Mouse (Mus musculus) cerebellum, adult 18-20 months (tissue): Measurements from ENCODE around the gene 4933434E20Rik.

Experiments
- DNase-seq, 2 experiments: peaks; one replicate each; pipeline ENCODE4 v3.0.0; 2021

4933434E20Rik gene

DNA sequence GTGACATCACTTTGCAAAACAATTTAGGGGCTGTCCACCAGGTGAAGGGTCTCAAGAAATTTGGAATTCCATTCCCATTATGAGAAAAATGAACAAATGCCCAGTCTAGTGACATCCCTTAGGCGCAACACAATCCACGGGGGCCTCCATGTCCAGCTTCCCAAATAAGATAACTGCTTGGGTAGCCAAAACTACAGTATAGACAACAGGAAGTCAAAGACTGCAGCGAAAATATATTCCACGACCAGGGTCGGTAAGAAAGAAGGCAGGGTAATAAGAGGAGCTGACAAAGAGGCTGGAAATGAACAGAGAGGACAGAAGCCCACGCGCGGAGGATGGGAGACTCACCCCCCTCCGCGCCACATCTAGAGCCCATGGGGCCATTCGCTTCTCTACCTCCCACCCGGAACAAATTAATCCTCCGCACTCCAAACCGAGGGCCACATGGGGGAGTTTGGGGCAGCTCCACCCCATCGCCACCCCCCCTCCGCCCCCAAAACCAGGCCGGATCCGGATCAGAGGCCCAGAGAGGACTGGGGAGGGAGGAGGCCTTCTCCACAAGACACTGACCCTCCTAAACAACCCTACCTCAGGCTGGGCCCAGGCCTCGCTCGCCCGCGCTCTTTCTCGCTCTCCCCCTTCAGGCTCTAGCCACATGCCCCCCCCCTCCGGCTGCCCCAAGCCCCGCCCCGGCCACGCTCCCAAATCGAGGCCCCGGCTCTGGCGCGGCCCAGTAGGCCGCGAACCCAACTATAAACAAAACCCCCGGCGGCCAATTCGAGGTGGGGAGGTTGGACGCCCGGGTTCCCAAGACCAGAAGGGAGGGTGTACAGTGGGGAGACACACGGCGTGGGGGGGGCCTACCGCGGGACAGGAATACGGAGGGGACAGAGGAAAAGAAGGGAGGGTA is at the start of gene 4933434E20Rik:
4933434E20Rik (plus strand) TSS at position 196 of the 910 bp plus-strand sequence.
- peak in 1 of 2 experiments; percentile 72 for DNase-seq

DNA sequence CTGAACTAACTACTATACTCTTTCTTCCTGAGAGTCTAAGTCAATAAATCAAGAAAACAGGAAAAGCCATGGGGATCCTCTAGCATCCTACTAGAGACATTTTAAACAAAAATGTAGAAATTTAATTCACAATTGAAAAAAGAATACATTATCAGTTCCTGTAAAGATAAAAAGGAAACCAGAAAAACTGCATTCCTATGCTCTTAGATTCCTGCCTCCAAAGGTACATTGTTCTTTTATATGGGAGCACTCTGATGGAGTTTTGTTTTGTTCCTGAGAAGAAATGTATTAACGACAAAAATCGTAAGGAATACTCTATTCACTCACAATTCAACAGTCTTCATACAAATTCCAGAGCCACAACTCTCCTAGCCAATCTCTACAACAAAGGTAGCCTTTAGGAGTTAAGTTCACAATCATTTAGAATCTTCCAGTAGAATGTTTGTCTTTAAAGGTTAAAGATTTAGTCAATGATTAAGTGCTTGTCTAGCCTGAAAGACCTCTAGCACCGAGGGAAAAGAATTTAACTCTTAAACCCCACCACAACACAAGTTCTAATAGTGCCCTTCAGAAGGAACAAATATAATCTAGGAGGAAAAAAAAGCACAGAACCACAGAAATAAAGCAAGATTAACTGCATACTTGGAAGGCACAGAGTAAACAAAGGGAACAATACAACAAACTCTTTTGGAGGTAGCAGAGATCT is 47.2 kb upstream of the 4933434E20Rik start:
- DNase-seq: no peak

DNA sequence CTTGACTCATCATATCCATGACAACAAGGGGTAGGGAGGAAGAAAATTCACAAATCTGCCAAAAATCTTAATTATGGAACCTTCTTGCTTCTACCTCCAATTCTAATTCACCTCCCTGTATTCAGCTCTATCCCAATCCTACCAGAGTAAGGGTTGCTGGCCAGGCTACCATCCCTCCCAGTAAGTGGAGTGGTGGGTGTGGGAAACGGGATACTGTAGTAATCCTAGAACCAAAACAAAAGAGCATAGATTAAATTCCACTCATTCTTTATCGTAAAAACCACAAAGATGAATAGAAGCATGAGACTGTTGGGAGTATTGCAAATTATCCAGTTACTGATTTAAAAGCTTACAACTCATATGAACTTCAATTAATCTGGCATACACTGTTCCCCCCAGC is 41.1 kb upstream of the 4933434E20Rik start:
- no peak for DNase-seq

DNA sequence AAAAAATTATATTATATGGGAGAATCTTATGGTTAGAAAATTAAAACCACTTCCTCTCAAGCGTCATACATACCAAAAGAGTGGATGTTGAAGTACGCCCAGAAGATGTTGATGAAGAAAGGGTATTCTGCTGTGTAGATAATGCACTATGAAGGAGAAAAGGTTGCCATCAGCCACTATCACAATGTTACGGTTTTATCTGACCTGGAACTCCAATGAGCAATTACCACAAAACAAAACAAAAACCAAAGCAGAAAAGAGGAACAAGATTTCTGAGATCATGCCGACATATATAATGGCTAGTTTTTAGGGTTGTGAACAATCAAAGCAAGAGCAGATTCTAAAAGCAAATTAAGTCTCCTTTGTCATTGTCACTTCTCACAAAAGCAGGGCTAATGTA is 34.8 kb upstream of the 4933434E20Rik start:
- no peak for DNase-seq

DNA sequence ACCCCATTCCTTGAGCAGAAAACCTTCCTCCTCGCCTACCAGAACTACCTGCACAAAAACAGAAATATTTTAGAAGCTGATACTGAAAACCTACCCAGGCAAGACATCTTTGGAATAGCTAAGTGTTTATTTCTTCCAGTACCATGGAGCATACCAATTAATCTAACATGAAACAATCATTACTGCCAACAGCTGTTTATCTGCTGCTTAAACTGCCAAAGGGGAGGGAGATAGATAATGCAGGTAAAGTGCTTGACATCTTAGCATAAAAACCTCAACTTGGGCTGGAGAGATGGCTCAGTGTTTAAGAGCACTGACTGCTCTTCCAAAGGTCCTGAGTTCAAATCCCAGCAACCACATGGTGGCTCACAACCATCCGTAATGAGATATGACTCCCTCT is 16.8 kb upstream of the 4933434E20Rik start:
- no peak for DNase-seq

DNA sequence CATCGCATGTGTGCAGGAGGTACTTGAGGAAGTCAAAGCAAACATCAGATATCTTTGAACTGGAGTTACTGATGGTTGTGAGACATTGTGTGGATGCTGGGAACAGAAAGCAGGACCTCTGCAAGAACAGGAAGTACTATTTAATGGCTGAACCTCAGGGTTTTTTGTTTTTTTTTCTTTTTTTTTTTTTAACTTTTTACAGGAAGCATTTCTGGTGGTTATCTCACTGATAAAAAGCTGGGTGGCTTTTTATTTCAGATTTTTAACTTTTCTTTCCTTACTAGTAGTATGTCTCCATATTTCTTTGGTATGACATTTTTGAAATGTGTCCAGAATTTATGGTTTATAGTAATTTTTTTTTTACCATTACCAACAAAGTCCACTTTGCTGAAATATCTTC is 15.2 kb upstream of the 4933434E20Rik start:
- DNase-seq: no peak

DNA sequence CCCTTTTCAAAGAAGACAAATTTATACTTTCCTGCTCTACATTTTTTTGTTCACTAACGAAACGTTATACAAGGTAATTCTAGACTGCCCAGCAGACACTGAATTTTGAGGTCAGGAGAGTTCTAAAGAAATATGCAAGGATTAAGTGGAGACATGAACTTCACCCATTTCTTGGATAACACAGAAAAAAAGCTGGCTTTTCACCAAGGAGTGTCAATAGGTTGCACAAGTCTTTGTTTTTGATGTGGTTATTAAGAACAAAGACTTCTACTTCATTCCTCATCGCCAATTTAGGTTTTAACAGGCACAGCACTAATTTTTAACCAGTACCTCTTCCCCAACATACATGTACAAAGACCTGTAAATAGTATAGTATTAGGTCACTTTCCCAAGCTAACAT is 1.7 kb upstream of the 4933434E20Rik start:
- no peak for DNase-seq

DNA sequence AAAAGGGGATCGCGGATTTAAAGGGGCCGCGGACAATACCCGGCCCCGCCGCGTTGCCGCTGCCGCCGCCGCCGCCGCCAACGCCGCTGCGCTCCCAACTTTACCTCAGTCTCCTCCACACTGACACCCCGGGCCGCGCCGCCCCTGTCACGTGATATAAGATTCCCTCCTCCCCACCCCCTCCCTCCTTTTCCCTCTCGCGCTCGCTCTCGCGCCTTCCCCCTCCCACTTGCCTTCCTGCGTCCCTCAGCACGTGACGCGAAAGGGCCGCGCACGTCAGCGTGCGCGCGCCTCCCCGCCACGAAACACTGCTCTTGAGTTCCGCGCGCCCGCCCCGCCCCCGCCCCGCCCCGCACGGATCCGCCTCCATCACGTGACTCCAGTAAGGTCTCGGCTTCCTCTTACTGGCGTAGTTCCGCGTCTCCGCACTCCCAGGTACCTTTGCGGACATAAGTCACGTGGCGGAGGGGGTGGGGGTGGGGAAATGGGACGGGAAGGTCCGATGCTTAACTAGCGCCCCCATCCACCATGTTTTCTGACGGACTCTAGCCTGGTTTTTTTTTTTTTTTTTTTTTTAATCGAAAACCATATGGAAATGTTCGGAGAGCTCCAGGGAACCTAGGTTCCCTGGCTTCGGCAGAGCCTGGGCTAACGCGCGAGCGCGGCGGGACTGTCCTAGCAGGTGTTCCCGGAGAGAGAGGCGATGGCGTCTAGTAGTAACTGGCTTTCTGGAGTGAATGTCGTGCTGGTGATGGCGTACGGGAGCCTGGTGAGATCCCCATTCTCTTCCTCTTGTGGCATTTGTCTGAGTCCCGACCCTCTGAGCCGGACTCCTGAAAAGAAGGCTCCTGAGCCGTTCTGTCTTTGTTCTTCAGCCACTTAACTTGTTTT is 1.2 kb downstream of the 4933434E20Rik start, which contains the start of gene Ubap2l:
Ubap2l (minus strand) TSS at position 278 of the 891 bp plus-strand sequence.
- peak; percentile 94 for DNase-seq

DNA sequence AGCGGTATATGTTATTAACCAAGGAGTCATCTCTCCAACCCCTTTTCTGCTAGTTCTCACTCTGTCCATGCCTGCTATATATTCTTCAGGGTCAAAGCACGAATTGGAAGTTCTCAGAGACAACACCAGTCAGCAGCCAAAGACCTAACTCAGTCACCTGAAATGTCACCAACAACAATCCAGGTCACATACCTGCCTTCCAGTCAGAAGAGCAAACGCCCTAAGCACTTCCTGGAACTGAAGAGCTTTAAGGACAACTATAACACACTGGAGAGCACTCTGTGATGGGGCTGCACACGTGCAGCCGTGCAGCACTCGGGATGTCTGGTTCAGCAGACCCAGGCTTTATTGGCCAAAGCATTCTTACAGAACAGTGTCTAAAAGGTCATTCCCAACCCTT is 10.1 kb downstream of the 4933434E20Rik start:
- no peak for DNase-seq

DNA sequence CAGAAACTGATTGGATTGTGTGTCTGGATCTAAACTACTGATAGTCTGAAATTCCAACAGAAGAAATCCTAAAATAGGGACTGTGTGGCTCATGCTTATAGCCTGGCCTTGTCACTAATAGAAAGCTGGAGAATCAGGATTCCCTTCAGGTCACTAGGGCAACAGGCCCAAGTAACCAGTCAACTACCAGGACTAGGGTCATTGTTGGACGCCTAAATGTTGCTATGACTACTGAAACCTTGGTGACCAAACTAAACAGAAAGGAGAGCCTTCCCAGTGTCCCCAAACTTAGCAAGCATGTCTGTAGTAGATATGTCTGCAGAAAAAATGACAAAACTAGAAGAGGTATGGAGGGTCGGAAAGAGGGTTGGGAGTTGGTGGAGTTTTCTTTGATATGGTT is 11.1 kb downstream of the 4933434E20Rik start:
- no peak for DNase-seq

DNA sequence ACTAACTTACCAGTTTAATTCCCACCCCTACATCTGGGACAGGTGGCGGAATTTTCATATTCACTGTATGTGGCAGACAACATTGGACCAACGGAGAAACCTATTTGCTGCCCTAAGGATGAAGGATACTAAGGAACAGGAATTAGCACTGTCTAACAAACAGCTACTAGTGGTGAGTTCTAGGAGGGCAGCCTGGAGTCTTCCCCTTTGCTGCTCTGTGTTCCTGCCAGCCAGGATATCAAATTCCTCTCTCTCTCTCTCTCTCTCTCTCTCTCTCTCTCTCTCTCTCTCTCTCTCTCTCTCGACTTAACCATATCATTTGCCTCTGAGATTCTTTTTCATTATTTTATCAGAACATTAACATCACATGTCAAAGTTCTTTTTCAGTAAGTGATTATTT is 12.9 kb downstream of the 4933434E20Rik start:
- no peak for DNase-seq

DNA sequence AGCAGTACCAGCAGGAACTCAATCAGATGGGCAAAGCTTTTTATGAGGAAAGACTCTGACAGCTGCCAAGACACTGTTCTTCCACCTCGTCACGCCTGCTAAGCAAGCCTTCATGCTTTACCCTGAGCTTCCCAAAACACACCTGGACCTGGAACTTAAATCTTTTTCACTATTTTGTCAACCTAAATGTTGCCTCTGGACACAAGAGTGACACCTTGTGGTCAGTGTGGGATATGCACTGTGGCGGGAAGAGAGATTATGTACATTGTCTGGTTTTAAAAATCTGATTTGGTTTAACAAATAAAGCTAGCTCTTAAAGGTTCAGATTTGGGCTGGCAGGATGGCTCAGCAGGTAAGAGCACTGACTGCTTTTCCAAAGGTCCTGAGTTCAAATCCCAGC is 14.1 kb downstream of the 4933434E20Rik start:
- DNase-seq: peak; percentile 47 to 54

DNA sequence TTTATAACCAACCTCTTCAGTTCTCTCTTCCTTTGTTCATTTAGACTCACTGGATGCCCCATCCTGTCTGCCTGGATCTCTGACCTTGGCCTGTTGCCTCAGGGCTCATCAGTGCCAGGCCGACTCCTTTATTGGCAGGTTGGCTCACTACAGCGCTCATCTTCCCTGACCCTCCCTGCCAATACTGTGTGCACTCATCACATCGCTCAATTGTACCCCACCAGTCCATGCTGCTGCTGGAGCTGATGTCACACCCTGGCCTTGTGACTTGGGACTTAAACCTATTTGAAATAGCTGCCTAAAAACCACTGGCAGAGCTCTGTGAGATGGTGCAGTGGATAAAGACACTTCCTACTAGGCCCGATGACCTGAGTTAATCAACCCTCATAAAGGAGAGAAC is 16.4 kb downstream of the 4933434E20Rik start:
- DNase-seq: no peak

DNA sequence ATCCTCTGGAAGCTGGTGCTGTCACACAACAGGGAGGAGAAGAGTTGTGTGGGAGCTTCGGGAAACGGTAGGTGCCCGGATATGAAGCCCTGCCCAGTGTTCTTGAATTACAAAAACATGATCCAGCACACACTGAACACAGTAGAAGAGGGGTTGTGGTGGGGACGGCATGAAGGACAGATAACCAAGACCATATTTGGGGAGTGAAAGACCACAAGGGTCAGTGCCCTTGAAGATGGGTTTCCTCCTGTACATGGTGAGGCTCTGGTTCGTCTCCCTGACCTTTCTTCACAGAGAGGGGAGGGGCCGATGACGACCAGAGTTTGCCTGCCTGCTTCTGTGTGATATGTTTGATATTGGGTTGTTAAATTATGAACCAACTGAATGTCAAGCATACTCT is 18.3 kb downstream of the 4933434E20Rik start:
- DNase-seq: no peak

DNA sequence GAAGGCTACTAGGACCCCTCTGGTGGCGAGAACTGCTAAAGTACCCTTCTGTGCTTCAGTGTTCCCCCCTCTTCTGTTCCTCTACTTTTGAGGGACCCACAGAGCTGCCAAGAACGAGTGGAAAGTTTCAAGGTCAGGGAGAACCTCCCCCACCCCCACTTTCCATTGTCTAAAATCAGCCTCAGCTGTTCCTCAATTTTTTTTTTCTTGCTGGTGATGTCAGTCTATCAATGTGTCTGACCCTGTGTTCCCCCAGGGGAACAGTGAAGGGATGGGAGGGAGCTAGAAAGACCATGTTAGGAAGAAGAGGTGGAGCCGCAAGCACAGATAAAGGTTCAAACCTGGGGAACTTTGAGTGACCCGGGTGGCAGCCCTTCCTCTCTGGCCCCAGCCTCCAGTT is 20.9 kb downstream of the 4933434E20Rik start, which contains the start of gene Tpm3:
Tpm3 (plus strand) TSS at position 356 of the 400 bp plus-strand sequence.
- DNase-seq: no peak

DNA sequence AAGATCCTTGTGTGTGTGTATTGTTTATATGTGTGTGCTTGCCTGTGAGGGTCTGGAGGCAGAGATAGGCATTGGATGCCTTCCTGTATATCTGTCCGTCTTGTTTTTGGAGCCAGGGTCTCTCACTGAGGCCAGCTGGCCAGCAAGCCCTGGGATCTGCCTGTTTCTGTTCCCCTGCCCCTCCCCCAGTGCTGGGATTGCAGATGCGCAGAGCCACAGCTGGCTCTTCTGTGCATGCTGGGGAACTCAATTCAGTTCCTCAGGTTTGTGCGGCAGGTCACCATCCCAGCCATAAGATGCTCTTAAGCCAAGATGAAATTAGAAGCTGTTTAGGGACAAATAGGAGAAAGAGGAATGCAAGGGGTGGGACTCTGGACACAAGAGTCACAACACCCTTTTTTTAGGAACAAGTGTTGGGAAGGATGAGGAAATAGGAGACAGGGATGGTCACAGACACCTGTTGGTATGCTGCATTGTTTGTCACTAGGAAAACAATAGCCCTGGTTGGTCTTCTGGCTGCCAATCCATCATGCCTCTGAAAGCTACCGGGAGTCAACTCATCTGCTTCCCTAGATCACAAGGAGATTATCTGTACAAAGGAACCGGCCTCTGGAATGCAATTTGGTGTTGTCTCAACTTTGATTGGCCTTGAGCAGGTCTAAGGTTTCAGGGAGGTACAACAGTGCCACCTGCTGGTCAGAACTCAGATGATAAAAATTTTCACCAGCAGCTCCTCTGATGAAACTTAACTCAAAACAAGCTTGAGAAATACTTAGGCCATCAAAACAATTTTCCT is 25.7 kb downstream of the 4933434E20Rik start:
- peak; percentile 78 to 85 for DNase-seq

DNA sequence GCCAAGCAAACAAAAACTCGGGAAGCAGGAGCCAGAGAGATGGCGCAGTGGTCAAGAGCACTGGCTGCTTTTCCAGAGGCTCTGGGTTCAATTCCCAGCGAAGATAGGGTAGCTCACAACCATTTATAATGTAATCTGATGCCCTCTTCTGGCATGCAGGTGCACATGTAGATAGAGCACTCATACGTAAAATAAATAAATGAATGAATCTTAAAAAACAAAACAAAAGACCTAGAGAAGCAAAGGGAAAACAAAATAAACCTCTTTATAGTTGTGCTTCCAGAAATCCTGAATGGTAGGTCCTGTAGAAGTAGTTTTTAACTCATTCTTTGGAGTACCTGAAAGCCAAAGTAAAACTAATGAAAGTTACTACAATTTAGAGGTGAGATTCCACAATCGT is 26.8 kb downstream of the 4933434E20Rik start:
- no peak for DNase-seq

DNA sequence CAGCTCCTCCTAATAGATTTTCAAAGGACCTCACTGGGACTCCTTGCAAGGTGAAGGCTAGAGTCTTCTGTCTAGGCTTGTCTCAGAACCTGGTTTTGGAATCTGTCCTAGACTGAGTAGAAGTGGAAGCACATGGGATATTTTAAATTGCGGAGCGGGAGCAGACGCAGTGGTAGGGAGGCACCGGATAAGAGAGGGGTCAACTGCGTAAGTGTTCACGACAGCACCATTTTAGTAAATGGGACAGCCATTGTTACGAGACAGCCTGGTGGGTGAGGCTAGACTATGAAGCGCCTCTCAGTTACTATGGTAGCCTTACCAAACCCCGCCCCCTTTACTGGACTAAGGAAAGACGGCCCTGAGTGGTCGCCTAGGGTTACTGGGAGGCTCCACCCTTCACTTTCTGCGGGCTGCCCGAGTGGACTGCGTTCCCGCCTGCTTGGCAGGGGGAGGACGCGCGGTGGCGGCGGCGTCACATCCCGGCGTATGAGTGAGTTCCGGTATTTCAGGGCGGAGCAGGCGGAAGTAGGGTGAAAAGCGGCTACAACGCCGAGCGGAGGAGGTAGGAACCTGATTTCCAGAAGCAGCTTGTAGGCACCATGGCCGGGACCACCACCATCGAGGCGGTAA is 27.8 kb downstream of the 4933434E20Rik start:
- DNase-seq: peak; percentile 89 to 93

DNA sequence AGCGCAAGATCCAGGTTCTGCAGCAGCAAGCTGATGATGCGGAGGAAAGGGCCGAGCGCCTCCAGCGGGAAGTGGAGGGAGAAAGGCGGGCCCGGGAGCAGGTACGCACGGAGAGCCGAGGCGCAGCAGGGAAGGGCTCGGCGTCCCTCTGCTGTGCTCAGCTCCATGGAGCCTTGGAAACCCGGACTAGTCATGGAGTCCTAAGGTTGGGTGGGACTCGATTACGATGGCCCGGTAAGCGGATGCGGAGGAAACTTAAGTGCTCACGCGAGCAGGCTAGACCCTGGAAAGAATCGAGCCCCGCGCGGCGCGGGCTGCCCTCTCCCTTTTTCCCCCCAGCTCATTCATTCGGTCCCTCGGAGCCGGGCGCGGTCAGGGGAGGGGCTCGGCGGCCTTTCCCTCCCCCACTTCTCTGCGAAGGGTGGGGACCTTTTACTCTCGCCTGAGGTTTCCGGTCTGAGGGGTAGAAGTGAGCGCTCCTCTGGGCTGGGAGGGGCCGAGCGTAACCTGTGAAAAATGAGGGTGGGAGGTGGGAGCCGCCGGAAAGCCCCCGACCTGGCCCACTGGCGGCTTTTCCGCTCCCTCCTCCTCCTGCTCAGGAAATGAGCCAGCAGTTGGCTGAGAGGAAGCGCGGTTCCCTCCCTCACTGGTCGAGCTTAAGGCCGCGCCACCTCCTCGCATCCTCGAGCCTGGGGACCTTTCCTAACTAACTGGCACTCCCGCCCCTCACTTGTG is 28.5 kb downstream of the 4933434E20Rik start:
- DNase-seq: peak; percentile 35 to 41

DNA sequence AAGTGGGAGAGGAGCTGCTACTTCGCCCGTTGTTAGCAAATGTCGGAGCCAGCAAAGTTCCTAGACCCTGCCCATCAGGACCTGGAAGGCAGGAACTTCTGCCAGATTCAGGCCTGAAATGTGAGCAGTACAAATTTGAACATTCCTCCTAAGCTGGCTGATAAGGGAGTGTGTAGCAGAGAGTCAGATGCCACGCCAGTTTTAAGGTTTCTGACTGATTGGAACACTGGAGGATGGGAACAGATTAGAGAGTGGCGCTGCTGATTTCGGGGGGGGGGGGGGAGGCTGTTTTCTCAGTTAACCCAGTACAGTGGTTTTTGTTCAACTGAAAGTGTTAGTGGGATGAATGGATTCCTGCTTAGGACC is 29.0 kb downstream of the 4933434E20Rik start:
- no peak for DNase-seq
